Mouse (Mus musculus): Measurements from ENCODE around the gene Car10. TPM values are rescaled to one million over a fixed set of nuclear protein-coding genes. Genes with fewer than 3 reads are reported as not detected.

The Car10 gene
- polyA plus RNA-seq, 1 experiment from 2014 or later, result 29.3 TPM

DNA sequence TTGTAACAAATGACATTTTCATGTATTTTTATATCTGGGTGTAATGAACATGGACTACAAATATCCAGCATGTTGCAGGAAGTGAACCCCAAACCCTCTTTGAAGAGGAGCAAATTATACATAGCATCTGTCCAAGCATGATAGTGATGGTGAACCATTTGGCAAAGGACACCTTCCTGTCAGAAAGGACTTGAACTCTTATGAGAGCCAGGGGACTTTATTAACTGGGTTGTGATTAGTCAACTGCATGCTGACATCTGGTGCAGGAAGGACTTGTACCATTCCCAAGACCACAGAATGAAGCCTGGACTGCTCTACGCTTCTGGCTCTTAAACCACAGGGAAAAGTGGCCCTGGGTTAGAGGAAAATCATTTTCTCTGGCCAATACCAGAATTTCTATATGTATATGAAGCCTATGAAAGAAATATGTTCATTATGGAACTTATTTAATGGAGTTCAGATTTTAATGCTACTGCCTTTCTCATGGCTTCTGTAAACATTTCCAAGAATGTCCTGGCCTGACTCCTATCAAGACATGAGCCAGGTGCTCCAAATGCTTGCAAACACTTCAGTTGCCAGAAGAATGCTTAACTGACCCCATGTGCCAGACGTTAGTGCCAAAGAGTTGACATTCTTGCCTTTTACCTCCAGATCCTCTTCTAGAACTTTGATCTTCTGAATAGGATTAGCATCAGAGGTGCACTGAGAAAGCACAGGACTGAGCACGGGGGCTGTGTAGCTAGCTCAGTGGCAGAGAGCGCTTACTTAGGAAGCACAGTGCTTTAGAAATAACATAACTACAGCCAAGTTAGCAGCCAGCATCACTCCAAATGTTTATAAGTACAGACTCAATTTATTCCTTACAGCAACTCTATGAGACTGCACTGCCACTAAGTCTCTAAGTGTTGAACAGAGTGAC lies 337.4 kb downstream of the Car10 start:
- Histone ChIP-seq H3K9me3 (no peaks in the 10 kb centered on the region), H3K4me3 (no peak overlapping the region), H3K4me2 (no peak overlapping the region), H3K9ac (no peak overlapping the region), H3K36me3 (no peaks in the 10 kb centered on the region), H3K27ac (no peak overlapping the region), H3K27me3 (no peaks in the 10 kb centered on the region), H3K4me1 (replicated peaks) (no peaks in the 10 kb centered on the region; the same call in 1 of the 2 replicates)
- ATAC-seq (ENCODE audit: low FRiP score), result no peak
- WGBS, result 74% methylated on average over 4 of the region's 4 CpGs

DNA sequence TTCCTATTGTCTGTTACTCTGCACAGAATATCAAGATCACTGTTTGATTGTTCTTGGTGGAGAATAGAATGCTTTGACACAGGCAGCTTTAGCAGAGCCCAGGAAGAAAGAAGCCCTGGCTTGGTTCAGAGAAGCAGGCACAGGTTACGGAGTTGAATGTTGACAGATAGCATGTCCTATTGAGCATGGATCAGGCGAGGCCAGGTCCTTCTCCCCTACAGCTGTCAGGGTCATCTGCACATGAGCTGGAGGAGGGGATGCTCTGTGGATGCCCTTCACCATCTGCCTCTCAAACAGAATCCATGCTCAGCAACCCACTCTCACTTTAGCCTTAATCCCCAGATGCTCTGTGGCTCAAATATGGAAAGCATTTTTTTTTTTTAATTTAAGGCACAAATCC lies 339.1 kb downstream of the Car10 start:
- no peak overlapping the region for H3K9ac ChIP-seq
- 50% methylated on average over 2 of the region's 2 CpGs for WGBS
- H3K36me3 ChIP-seq, result no peaks in the 10 kb centered on the region
- H3K4me1 ChIP-seq (replicated peaks), result no peaks in the 10 kb centered on the region; the same call in 1 of the 2 replicates
- H3K4me3 ChIP-seq, result no peak overlapping the region
- no peaks in the 10 kb centered on the region for H3K9me3 ChIP-seq
- no peak overlapping the region for H3K27ac ChIP-seq
- no peak for ATAC-seq (ENCODE audit: low FRiP score)
- H3K27me3 ChIP-seq, result no peaks in the 10 kb centered on the region
- H3K4me2 ChIP-seq, result no peak overlapping the region

DNA sequence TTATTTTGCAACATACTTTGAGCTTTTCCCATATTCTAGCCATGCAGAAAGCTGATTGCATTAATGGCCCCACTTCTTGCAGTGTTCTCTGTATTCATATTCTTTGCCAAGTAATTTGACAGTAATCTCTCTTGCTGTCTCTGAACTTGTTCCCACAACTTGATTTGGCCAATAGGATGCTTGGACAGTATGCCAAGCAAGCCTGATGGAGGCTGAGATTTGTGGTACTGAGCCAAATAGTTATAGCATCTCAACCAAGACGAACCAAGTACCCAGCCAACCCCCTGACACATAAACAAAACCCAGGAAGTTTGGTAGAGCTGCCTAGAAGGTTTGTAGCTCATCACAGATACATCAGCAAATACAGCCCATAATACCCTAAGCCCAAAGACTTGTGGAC lies 342.6 kb downstream of the Car10 start:
- no peak for ATAC-seq (ENCODE audit: low FRiP score)
- H3K9ac ChIP-seq, result no peak overlapping the region
- WGBS, result 80% methylated on average over 1 of the region's 1 CpGs
- H3K9me3 ChIP-seq, result no peaks in the 10 kb centered on the region
- H3K4me3 ChIP-seq, result no peak overlapping the region
- H3K36me3 ChIP-seq, result no peaks in the 10 kb centered on the region
- H3K27me3 ChIP-seq, result no peaks in the 10 kb centered on the region
- no peak overlapping the region for H3K27ac ChIP-seq
- no peaks in the 10 kb centered on the region; the same call in 1 of the 2 replicates for H3K4me1 ChIP-seq (replicated peaks)
- H3K4me2 ChIP-seq, result no peak overlapping the region

DNA sequence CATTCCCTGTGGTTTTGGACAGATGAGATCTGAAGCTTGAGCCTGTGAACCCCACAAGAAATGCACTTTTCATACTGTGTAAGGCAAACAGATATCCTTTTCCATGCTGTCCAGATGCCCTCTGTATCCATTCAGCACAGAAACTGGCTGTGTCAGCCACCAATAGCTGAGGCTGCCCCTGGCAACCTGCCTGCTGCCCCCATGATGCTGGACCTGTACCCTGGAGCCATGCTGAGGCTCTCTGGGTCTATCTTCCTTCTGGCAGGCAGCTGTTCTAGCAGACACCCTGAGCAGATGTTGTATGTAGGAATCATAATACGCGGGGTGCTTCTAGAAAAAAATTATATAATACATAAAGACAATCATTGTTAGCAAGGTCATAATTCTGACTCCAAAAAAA lies 345.9 kb downstream of the Car10 start:
- Histone ChIP-seq H3K9ac (no peak overlapping the region), H3K4me1 (replicated peaks) (0 out of 2 replicates have a peak, but pooled peaks cover 6% of the 10 kb centered on the region), H3K36me3 (no peaks in the 10 kb centered on the region), H3K4me2 (no peak overlapping the region), H3K27me3 (no peaks in the 10 kb centered on the region), H3K9me3 (no peaks in the 10 kb centered on the region), H3K27ac (no peak overlapping the region), H3K4me3 (no peak overlapping the region)
- 92% methylated on average over 2 of the region's 2 CpGs for WGBS
- no peak for ATAC-seq (ENCODE audit: low FRiP score)

DNA sequence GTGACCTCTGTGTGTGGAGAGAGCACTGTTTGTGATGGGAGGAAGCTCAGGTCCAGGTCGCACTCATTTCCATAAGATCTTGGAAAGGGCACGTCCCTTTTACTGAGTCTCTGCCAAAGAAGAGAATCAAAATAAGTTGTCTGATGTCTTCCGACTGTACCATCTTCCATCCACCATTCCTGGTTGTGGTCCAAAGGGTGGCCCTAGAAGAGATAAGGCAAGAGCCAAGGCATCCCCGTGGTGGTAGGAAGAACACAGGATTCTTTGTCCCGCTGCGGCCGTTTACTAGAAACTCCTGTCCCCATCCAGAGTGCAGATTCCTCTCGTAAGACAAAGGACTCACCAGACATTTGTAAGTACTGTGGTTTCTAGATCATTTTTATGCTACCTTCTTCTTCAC lies 346.9 kb downstream of the Car10 start:
- Histone ChIP-seq H3K9ac (no peak overlapping the region), H3K9me3 (no peaks in the 10 kb centered on the region), H3K36me3 (no peaks in the 10 kb centered on the region), H3K4me1 (replicated peaks) (0 out of 2 replicates have a peak, but pooled peaks cover 6% of the 10 kb centered on the region), H3K4me2 (no peak overlapping the region), H3K4me3 (no peak overlapping the region), H3K27ac (no peak overlapping the region), H3K27me3 (no peaks in the 10 kb centered on the region)
- WGBS, result 86% methylated on average over 8 of the region's 8 CpGs
- no peak for ATAC-seq (ENCODE audit: low FRiP score)

DNA sequence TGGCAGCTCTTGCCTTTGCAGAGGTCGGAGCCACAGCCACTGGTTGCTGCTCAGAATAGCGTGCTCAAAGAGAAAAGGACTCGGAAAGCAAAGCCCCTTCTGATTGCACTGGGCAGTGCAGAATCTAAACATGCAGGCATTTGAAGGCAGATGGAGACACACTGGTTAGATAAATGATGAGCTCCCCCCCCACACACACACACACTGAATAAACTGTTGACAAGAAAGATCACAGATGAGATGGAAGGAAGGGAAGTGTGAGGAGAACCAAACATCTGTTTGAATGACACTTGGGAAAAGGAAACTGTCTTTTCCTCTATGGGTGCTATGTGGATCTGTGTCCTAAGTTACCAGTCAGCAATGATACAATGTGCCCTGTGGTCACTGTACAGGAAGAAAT lies 349.7 kb downstream of the Car10 start:
- 0 out of 2 replicates have a peak, but pooled peaks cover 9% of the 10 kb centered on the region for H3K4me1 ChIP-seq (replicated peaks)
- no peak overlapping the region for H3K4me2 ChIP-seq
- no peak overlapping the region for H3K27ac ChIP-seq
- no peaks in the 10 kb centered on the region for H3K36me3 ChIP-seq
- no peak overlapping the region for H3K4me3 ChIP-seq
- WGBS, result 45% methylated on average over 3 of the region's 3 CpGs
- ATAC-seq (ENCODE audit: low FRiP score), result no peak
- H3K9me3 ChIP-seq, result no peaks in the 10 kb centered on the region
- H3K27me3 ChIP-seq, result no peaks in the 10 kb centered on the region
- no peak overlapping the region for H3K9ac ChIP-seq

DNA sequence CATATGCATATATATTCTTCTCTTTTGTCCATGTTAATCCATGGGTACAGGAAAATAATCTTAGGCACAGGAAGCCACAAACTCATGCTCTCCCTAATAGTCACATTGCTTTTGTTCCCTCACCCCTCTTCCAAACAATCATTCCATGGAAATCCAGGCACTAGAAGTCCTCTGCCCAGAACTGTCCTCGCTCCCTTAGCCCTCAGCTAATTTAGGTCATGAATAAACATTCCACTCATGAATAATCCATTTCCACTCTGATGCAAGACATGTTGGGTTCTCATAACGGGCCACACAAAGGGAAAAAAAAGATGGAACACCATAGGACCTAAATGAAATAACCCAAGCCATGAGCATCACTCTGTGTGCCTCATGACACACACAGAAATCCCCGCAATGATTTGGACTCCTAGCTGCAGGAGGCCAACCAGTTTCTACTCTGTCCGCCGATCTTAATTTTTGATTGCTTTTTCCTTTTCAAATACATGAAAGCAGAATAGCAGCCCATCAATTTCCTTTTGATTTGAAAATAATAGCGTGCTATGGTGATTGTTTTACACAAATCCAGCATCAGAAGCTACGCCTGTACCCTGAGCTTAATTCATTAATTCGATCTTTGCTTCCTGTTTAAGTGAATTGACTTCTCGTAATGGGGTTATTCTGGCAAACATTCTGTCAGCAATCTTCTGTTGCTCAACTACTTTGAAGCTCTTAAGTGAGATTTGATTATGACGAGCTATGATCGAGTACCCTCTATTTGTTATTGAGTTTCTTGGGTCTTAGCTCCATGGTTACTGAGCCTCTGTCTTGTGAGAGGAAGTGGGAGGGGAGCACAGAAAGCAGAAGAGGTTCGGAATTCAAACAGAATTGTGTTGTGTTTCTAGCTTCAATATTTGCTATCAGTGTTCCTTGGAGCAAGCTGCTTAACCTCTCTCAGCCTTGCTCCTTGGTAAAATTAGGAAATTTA lies 350.7 kb downstream of the Car10 start:
- Histone ChIP-seq H3K27ac (no peak overlapping the region), H3K4me1 (replicated peaks) (0 out of 2 replicates have a peak, but pooled peaks cover 9% of the 10 kb centered on the region), H3K9ac (no peak overlapping the region), H3K4me2 (no peak overlapping the region), H3K36me3 (no peaks in the 10 kb centered on the region), H3K27me3 (no peaks in the 10 kb centered on the region), H3K9me3 (no peaks in the 10 kb centered on the region), H3K4me3 (no peak overlapping the region)
- WGBS, result 68% methylated on average over 12 of the region's 12 CpGs
- ATAC-seq (ENCODE audit: low FRiP score), result no peak

DNA sequence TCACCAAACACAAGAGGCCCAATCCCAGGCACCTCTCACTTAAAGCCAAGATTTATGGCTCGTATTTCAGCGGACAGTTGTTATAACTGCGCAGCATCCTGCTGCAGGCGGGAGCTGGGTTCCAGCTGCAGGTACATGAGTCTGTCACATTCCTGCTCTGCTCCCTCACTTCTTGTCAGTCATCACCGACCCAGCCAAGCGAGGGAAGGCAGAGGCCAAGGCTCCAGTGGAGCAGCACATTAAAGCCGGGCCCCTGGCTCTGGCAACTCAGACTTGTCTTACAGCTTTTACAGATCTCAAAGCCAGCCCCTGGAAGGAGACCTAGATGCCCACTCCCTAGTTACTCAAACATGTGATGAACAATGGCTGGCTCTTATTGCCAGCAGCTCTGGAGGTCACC lies 352.7 kb downstream of the Car10 start:
- no peaks in the 10 kb centered on the region for H3K27me3 ChIP-seq

DNA sequence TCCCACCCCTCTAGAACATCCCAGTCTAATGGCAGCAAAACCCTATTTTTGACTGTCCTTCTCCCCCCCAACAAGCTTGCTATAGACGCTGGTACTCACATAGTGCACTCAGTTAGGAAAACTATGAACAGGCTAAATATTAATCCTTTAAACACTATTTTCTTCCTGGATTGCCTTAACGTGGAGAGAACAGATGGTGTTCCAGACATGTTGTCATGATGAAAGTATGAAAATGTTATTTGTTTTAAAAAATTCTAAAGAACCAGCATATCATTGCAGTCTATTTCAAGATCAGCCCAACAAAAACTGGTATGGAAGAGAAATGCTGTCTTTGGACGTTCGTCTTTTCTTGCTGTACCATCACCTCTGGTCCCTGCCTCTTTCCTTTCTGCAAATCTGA lies 368.4 kb downstream of the Car10 start:
- H3K9me3 ChIP-seq, result no peaks in the 10 kb centered on the region
- no peaks in the 10 kb centered on the region for H3K36me3 ChIP-seq
- H3K9ac ChIP-seq, result no peak overlapping the region
- H3K27me3 ChIP-seq, result no peaks in the 10 kb centered on the region
- H3K27ac ChIP-seq, result no peak overlapping the region
- WGBS, result 83% methylated on average over 4 of the region's 4 CpGs
- H3K4me3 ChIP-seq, result no peak overlapping the region
- ATAC-seq (ENCODE audit: low FRiP score), result no peak
- no peak overlapping the region for H3K4me2 ChIP-seq
- H3K4me1 ChIP-seq (replicated peaks), result peaks cover 8% of the 10 kb centered on the region

More for the DNA sequence above, 352.7 kb downstream of the Car10 start:
- H3K4me3 ChIP-seq, result no peak overlapping the region
- H3K27ac ChIP-seq, result no peak overlapping the region
- 0 out of 2 replicates have a peak, but pooled peaks cover 9% of the 10 kb centered on the region for H3K4me1 ChIP-seq (replicated peaks)
- H3K4me2 ChIP-seq, result no peak overlapping the region
- ATAC-seq (ENCODE audit: low FRiP score), result no peak
- no peaks in the 10 kb centered on the region for H3K9me3 ChIP-seq
- H3K36me3 ChIP-seq, result no peaks in the 10 kb centered on the region
- 74% methylated on average over 7 of the region's 7 CpGs for WGBS
- H3K9ac ChIP-seq, result no peak overlapping the region

DNA sequence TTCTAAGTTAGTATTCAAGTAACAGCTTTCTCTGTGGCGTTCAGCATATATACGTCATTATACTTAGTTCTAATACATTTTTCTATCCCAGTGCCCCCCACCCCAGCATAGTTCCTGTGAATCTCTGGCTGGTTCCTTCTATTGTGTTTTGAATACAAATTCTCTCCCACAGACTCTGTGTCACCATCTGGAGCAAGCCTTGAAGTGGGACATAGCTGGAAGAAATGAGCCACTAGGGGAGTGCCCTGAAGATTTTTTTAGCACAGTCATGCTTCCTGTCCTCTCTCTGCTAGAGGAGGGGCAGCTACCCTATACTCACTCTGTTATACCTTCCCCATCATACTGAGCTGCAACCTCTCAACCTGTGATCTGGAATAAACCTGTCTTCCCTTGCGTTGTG lies 369.9 kb downstream of the Car10 start:
- H3K4me2 ChIP-seq, result no peak overlapping the region
- no peaks in the 10 kb centered on the region for H3K36me3 ChIP-seq
- no peak overlapping the region for H3K9ac ChIP-seq
- H3K27me3 ChIP-seq, result no peaks in the 10 kb centered on the region
- no peak for ATAC-seq (ENCODE audit: low FRiP score)
- H3K27ac ChIP-seq, result no peak overlapping the region
- no peaks in the 10 kb centered on the region for H3K9me3 ChIP-seq
- no peak overlapping the region for H3K4me3 ChIP-seq
- WGBS, result 85% methylated on average over 3 of the region's 3 CpGs
- peaks cover 11% of the 10 kb centered on the region for H3K4me1 ChIP-seq (replicated peaks)

DNA sequence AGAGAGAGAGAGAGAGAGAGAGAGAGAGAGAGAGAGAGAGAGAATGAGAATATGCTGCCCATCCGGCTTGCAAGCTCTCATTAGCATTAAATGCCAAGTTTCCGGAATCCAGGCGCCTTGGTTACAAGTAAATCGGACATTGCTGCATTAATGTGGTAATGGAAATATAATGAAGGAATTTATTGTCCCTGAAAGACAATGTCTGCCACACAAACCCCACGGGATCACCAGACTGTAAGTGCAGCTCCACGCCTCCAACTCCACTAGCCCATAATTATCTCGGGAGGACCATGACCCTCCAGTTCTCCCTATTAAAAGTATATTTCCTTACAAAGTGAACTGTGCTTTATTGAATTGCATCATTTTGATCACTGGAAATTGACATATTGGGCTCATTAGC lies 372.9 kb downstream of the Car10 start:
- H3K27ac ChIP-seq, result no peak overlapping the region
- H3K36me3 ChIP-seq, result no peaks in the 10 kb centered on the region
- no peak overlapping the region for H3K9ac ChIP-seq
- WGBS, result 28% methylated on average over 7 of the region's 7 CpGs
- peaks cover 11% of the 10 kb centered on the region for H3K4me1 ChIP-seq (replicated peaks)
- no peak overlapping the region for H3K4me2 ChIP-seq
- no peaks in the 10 kb centered on the region for H3K9me3 ChIP-seq
- H3K27me3 ChIP-seq, result no peaks in the 10 kb centered on the region
- no peak for ATAC-seq (ENCODE audit: low FRiP score)
- no peak overlapping the region for H3K4me3 ChIP-seq

DNA sequence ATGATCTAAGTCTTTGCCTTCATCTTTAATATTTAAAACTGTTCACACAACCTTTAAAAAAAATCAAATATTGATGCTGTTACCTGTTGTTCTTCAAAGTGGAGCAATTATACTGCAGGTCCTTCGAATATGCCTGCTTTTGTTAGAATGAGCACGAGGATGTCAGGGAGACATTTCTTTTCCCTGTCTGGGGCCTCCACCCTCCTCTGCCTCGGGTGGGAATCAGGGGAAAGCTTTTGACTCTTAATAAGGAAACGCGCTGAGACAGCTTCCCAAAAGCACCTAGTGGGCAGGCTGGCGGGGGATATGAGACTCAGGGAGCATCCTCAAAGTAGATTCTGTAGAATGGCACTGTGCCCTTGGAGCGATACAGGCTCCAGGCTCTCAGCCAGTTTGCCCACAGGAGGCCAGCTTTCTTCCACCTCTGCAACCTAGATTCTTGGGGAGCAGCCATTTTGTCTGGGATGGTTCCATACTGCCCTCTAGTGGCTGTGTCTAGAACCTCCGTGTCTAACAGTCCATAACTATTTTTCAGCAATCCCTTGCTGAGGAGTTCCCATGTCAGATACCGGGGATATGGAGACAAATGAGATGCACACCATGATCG lies 373.8 kb downstream of the Car10 start:
- Histone ChIP-seq H3K27me3 (no peaks in the 10 kb centered on the region), H3K4me1 (replicated peaks) (peaks cover 11% of the 10 kb centered on the region), H3K36me3 (no peaks in the 10 kb centered on the region), H3K4me3 (no peak overlapping the region), H3K4me2 (0 out of 2 replicates have a peak overlapping the region, but pooled peaks have one; percentile 13), H3K27ac (peak overlapping the region; percentile 52; the same call in 1 of the 2 replicates), H3K9ac (no peak overlapping the region), H3K9me3 (no peaks in the 10 kb centered on the region)
- peak; percentile 57; the same call in 1 of the 2 replicates for ATAC-seq (ENCODE audit: low FRiP score)
- 29% methylated on average over 10 of the region's 10 CpGs for WGBS
